Mouse (Mus musculus): ENCODE measurements at regions not wholly inside any gene's neighbourhood (a gene's known extent, or its start where the extent isn't known, plus 50 kb on each side); places are given as distances from the start of the nearest gene placed in this dataset.

- peak; percentile 81 for TF ChIP-seq CTCF (IDR thresholded peaks at IDR 0.05; ENCODE audit: low read depth)
- Histone ChIP-seq H3K4me2 (ENCODE audit: low read depth) (no peak overlapping the region), H3K9me3 (ENCODE audit: low read length) (no peaks in the 10 kb centered on the region), H3K4me3 (ENCODE audit: low read depth, low read length) (no peak overlapping the region), H3K27me3 (ENCODE audit: insufficient read depth, low read length) (no peaks in the 10 kb centered on the region), H3K9ac (no peak overlapping the region), H3K36me3 (ENCODE audit: insufficient read depth) (no peaks in the 10 kb centered on the region), H3K4me1 (ENCODE audit: insufficient read depth) (peaks cover 9% of the 10 kb centered on the region; the same call in 1 of the 2 replicates), H3K27ac (ENCODE audit: low read depth, low read length) (no peak overlapping the region)
- no peak for ATAC-seq
- 15% methylated on average over 2 of the region's 2 CpGs for WGBS
- peak; percentile 78 for DNase-seq
These were observed 81.1 kb upstream of the Ptpn13 start for GRCm38 (mm10) chr5:103343869-103344268.

- whole genome bisulfite sequencing: 22% methylated on average over 3 of the region's 3 CpGs
- ATAC-seq (no peak), DNase-seq (peak; percentile 24)
- H3K36me3 ChIP-seq (ENCODE audit: insufficient read depth): no peaks in the 10 kb centered on the region
- no peak overlapping the region for H3K27ac ChIP-seq (ENCODE audit: low read depth, low read length)
- H3K9ac ChIP-seq: no peak overlapping the region
- peaks cover 17% of the 10 kb centered on the region for H3K4me1 ChIP-seq (ENCODE audit: insufficient read depth)
- no peak overlapping the region for H3K4me3 ChIP-seq (ENCODE audit: low read depth, low read length)
- TF ChIP-seq CTCF (IDR thresholded peaks at IDR 0.05; ENCODE audit: low read depth): no peak
- H3K27me3 ChIP-seq (ENCODE audit: insufficient read depth, low read length): no peaks in the 10 kb centered on the region
- H3K4me2 ChIP-seq (ENCODE audit: low read depth): no peak overlapping the region
- H3K9me3 ChIP-seq (ENCODE audit: low read length): no peaks in the 10 kb centered on the region
These were observed 83.5 kb upstream of the Ptpn13 start for GRCm38 (mm10) chr5:103341456-103341855.

GRCm38 (mm10) chr5:103340626-103341025 is 84.4 kb upstream of the Ptpn13 start:
- H3K27me3 ChIP-seq (ENCODE audit: insufficient read depth, low read length): no peaks in the 10 kb centered on the region
- ATAC-seq: no peak
- no peak overlapping the region for H3K9ac ChIP-seq
- no peak for DNase-seq
- H3K27ac ChIP-seq (ENCODE audit: low read depth, low read length): no peak overlapping the region
- 24% methylated on average over 9 of the region's 9 CpGs for WGBS
- peaks cover 17% of the 10 kb centered on the region for H3K4me1 ChIP-seq (ENCODE audit: insufficient read depth)
- H3K9me3 ChIP-seq (ENCODE audit: low read length): no peaks in the 10 kb centered on the region
- TF ChIP-seq CTCF (IDR thresholded peaks at IDR 0.05; ENCODE audit: low read depth): no peak
- H3K4me2 ChIP-seq (ENCODE audit: low read depth): no peak overlapping the region
- H3K4me3 ChIP-seq (ENCODE audit: low read depth, low read length): no peak overlapping the region
- no peaks in the 10 kb centered on the region for H3K36me3 ChIP-seq (ENCODE audit: insufficient read depth)

GRCm38 (mm10) chr5:103336689-103337490 is 88.1 kb upstream of the Ptpn13 start:
- Histone ChIP-seq H3K4me3 (ENCODE audit: low read depth, low read length) (no peak overlapping the region), H3K36me3 (ENCODE audit: insufficient read depth) (no peaks in the 10 kb centered on the region), H3K9ac (0 out of 2 replicates have a peak overlapping the region, but pooled peaks have one; percentile 1), H3K4me1 (ENCODE audit: insufficient read depth) (peaks cover 17% of the 10 kb centered on the region), H3K4me2 (ENCODE audit: low read depth) (peak overlapping the region; percentile 36), H3K27ac (ENCODE audit: low read depth, low read length) (peak overlapping the region; percentile 75), H3K9me3 (ENCODE audit: low read length) (no peaks in the 10 kb centered on the region), H3K27me3 (ENCODE audit: insufficient read depth, low read length) (no peaks in the 10 kb centered on the region)
- DNase-seq: peak; percentile 26
- TF ChIP-seq CTCF (IDR thresholded peaks at IDR 0.05; ENCODE audit: low read depth): no peak
- peak; percentile 63 for ATAC-seq
- WGBS: 11% methylated on average over 11 of the region's 11 CpGs

GRCm38 (mm10) chr5:103335916-103336688 is 88.9 kb upstream of the Ptpn13 start:
- peaks cover 12% of the 10 kb centered on the region for H3K4me1 ChIP-seq (ENCODE audit: insufficient read depth)
- H3K9me3 ChIP-seq (ENCODE audit: low read length): no peaks in the 10 kb centered on the region
- 0 out of 2 replicates have a peak overlapping the region, but pooled peaks have one; percentile 1 for H3K9ac ChIP-seq
- 8% methylated on average over 12 of the region's 12 CpGs for WGBS
- peak; percentile 85 for DNase-seq
- H3K36me3 ChIP-seq (ENCODE audit: insufficient read depth): no peaks in the 10 kb centered on the region
- no peaks in the 10 kb centered on the region for H3K27me3 ChIP-seq (ENCODE audit: insufficient read depth, low read length)
- H3K4me2 ChIP-seq (ENCODE audit: low read depth): peak overlapping the region; percentile 36
- TF ChIP-seq CTCF (IDR thresholded peaks at IDR 0.05; ENCODE audit: low read depth): no peak
- peak; percentile 91 for ATAC-seq
- H3K27ac ChIP-seq (ENCODE audit: low read depth, low read length): peak overlapping the region; percentile 75
- H3K4me3 ChIP-seq (ENCODE audit: low read depth, low read length): no peak overlapping the region

- DNase-seq: no peak
- Histone ChIP-seq H3K4me3 (ENCODE audit: low read depth, low read length) (no peak overlapping the region), H3K4me2 (ENCODE audit: low read depth) (no peak overlapping the region), H3K9me3 (ENCODE audit: low read length) (no peaks in the 10 kb centered on the region), H3K4me1 (ENCODE audit: insufficient read depth) (0 out of 2 replicates have a peak, but pooled peaks cover under 1% of the 10 kb centered on the region), H3K9ac (no peak overlapping the region), H3K27ac (ENCODE audit: low read depth, low read length) (no peak overlapping the region), H3K27me3 (ENCODE audit: insufficient read depth, low read length) (no peaks in the 10 kb centered on the region), H3K36me3 (ENCODE audit: insufficient read depth) (no peaks in the 10 kb centered on the region)
- 72% methylated on average over 10 of the region's 10 CpGs for WGBS
- no peak for TF ChIP-seq CTCF (IDR thresholded peaks at IDR 0.05; ENCODE audit: low read depth)
- ATAC-seq: no peak
These were observed 98.6 kb upstream of the Ptpn13 start for GRCm38 (mm10) chr5:103326412-103326811.

GRCm38 (mm10) chr5:103320341-103320740 is 104.7 kb upstream of the Ptpn13 start:
- WGBS: 57% methylated on average over 5 of the region's 5 CpGs
- Histone ChIP-seq H3K9me3 (ENCODE audit: low read length) (no peaks in the 10 kb centered on the region), H3K4me2 (ENCODE audit: low read depth) (no peak overlapping the region), H3K36me3 (ENCODE audit: insufficient read depth) (no peaks in the 10 kb centered on the region), H3K4me1 (ENCODE audit: insufficient read depth) (0 out of 2 replicates have a peak, but pooled peaks cover 2% of the 10 kb centered on the region), H3K27me3 (ENCODE audit: insufficient read depth, low read length) (no peaks in the 10 kb centered on the region), H3K4me3 (ENCODE audit: low read depth, low read length) (no peak overlapping the region), H3K27ac (ENCODE audit: low read depth, low read length) (no peak overlapping the region), H3K9ac (no peak overlapping the region)
- peak; percentile 16; the same call in 1 of the 2 replicates for TF ChIP-seq CTCF (IDR thresholded peaks at IDR 0.05; ENCODE audit: low read depth)
- ATAC-seq (no peak), DNase-seq (no peak)
